Mouse (Mus musculus) gastrocnemius, postnatal 14 days (tissue): ENCODE data around the gene Mrpl43. TPM values are rescaled to one million over a fixed set of nuclear protein-coding genes. Genes with fewer than 3 reads are reported as not detected.

Experiments
- DNase-seq: peaks from one replicate; pipeline ENCODE4 v3.0.0; 2021; ENCODE audit warnings: mixed read lengths
- intact Hi-C: fragments of 180-260 bp; cut with DNase I; formaldehyde crosslinking; loops from one replicate; pipeline ENCODE4 v1.15.1; 2025; ENCODE audit warnings: low total_unique reads
- total RNA-seq, 2 experiments: library from RNA; stranded (reverse); gene quantifications; 2 replicates each; pipeline ENCODE4 v1.2.3; 2021

Gene Mrpl43
- total RNA-seq, 2 experiments from 2014 or later: 32.9 to 35.4 TPM

GRCm38 (mm10) chr19:44987851-44988250, 18.4 kb downstream of the Mrpl43 start:
- DNase-seq: no peak
- intact Hi-C loops: no loop called here

GRCm38 (mm10) chr19:44987004-44987403, 19.2 kb downstream of the Mrpl43 start:
- intact Hi-C loops: no loop called here
- no peak for DNase-seq

GRCm38 (mm10) chr19:44985159-44985988, 20.9 kb downstream of the Mrpl43 start:
- no peak for DNase-seq
- intact Hi-C loops: no loop called here

- no peak for DNase-seq
- intact Hi-C loops: no loop called here
Measured at GRCm38 (mm10) chr19:44984420-44984819, 21.8 kb downstream of the Mrpl43 start.

- DNase-seq: no peak
- intact Hi-C loops: no loop called here
Measured at GRCm38 (mm10) chr19:44983366-44983765, 22.9 kb downstream of the Mrpl43 start.

- no peak for DNase-seq
- intact Hi-C loops: no loop called here
Measured at GRCm38 (mm10) chr19:44982477-44983115, 23.6 kb downstream of the Mrpl43 start.

GRCm38 (mm10) chr19:44980787-44981186, 25.5 kb downstream of the Mrpl43 start:
- DNase-seq: no peak
- intact Hi-C loops: no loop called here

- DNase-seq: no peak
- intact Hi-C loops: no loop called here
Measured at GRCm38 (mm10) chr19:44977148-44977547, 29.1 kb downstream of the Mrpl43 start.

GRCm38 (mm10) chr19:44976636-44977035, 29.6 kb downstream of the Mrpl43 start:
- DNase-seq: no peak
- intact Hi-C loops: no loop called here

GRCm38 (mm10) chr19:44968329-44968728, 37.9 kb downstream of the Mrpl43 start:
- intact Hi-C loops: no loop called here
- DNase-seq: no peak

- intact Hi-C loops: no loop called here
- no peak for DNase-seq
Measured at GRCm38 (mm10) chr19:44965978-44966377, 40.3 kb downstream of the Mrpl43 start.

- intact Hi-C loops: no loop called here
- DNase-seq: no peak
Measured at GRCm38 (mm10) chr19:44959633-44960032, 46.6 kb downstream of the Mrpl43 start.

Other genes with a start within 250 kb of the Mrpl43 start
- gene Slf2, start 75.3 kb downstream of the Mrpl43 start, total RNA-seq: 10 to 100 TPM; 13.5 to 15.9 TPM
- 1 to 10 TPM in 1 of 2 experiments, under 1 TPM in 1; 0.73 to 1.3 TPM for gene Sema4g, start 17.3 kb downstream of the Mrpl43 start, total RNA-seq
- 10 to 100 TPM; 14.5 to 15.9 TPM for gene Twnk, start 779 bp downstream of the Mrpl43 start, total RNA-seq
- 10 to 100 TPM; 26.8 to 29.0 TPM for gene Lzts2, start 8.0 kb upstream of the Mrpl43 start, total RNA-seq
- 10 to 100 TPM in 1 of 2 experiments, 1 to 10 TPM in 1; 9.8 to 10.9 TPM for gene Pdzd7, start 39.3 kb upstream of the Mrpl43 start, total RNA-seq
- 10 to 100 TPM; 21.3 to 22.1 TPM for gene Sfxn3, start 41.1 kb upstream of the Mrpl43 start, total RNA-seq
- gene Kazald1, start 68.8 kb upstream of the Mrpl43 start, total RNA-seq: 1 to 10 TPM; 7.3 to 9.5 TPM
- gene Tlx1, start 144.2 kb upstream of the Mrpl43 start, total RNA-seq: not detected
- gene Lbx1, start 229.4 kb upstream of the Mrpl43 start, total RNA-seq: 10 to 100 TPM; 32.2 to 38.1 TPM